ENCODE assay signal across 8 mouse cellular contexts in the genomic region with DNA sequence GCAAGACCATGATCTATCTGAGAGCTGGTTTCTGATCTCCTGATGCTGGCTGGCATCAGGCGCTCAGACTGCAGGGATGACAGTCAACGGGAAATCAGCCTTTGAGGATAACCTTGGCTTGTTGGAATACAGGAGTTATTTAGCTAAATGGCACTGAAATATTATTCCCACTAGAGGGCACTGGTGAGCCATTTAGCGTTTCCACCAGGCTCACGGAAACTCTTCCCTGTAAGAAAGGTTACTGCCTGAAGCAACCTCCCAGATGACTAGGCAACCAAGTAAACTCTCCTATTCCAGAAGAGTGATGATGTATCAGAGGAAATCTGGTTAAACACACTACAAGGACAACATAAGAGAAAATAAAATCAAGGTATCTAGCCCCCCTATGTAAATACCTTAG. TPM values are rescaled to one million over a fixed set of nuclear protein-coding genes. Genes with fewer than 3 reads are reported as not detected.
DNase-seq lines count a peak whose midpoint lies in the region; ATAC-seq and TF ChIP-seq lines count a peak whose summit lies in the region.

No protein-coding gene starts in this region.

- H3K36me3 ChIP-seq in embryonic facial prominence, embryonic 11.5 days (replicated peaks; ENCODE audit: control insufficient read depth, insufficient read depth, low read depth, low read length), result no peaks in the 10 kb centered on the region
- no peaks in the 10 kb centered on the region for H3K36me3 ChIP-seq in hindbrain, postnatal 0 days (ENCODE audit: insufficient read depth, low read length)
- H3K36me3 ChIP-seq in midbrain, embryonic 14.5 days (ENCODE audit: control insufficient read depth, insufficient read depth, low read length), result no peaks in the 10 kb centered on the region
- no peaks in the 10 kb centered on the region for H3K36me3 ChIP-seq in testis, adult 2 months (ENCODE audit: control insufficient read depth, insufficient read depth, low read length)

- 5% methylated on average over 4 of the region's 4 CpGs for WGBS in embryonic facial prominence, embryonic 11.5 days
- WGBS in hindbrain, postnatal 0 days, result 1% methylated on average over 4 of the region's 4 CpGs
- WGBS in midbrain, embryonic 14.5 days, result 4% methylated on average over 4 of the region's 4 CpGs

- H3K9ac ChIP-seq in embryonic facial prominence, embryonic 11.5 days (replicated peaks; ENCODE audit: low read length), result no peak overlapping the region
- H3K9ac ChIP-seq in hindbrain, postnatal 0 days (replicated peaks; ENCODE audit: low read length), result no peak overlapping the region
- no peak overlapping the region for H3K9ac ChIP-seq in midbrain, embryonic 14.5 days (replicated peaks; ENCODE audit: low read length)

- H3K27me3 ChIP-seq in embryonic facial prominence, embryonic 11.5 days (ENCODE audit: control insufficient read depth, insufficient read depth, low read length), result no peaks in the 10 kb centered on the region
- H3K27me3 ChIP-seq in hindbrain, postnatal 0 days (ENCODE audit: insufficient read depth, low read length), result no peaks in the 10 kb centered on the region
- H3K27me3 ChIP-seq in midbrain, embryonic 14.5 days (ENCODE audit: control insufficient read depth, insufficient read depth, low read length), result no peaks in the 10 kb centered on the region
- no peaks in the 10 kb centered on the region for H3K27me3 ChIP-seq in testis, adult 2 months (ENCODE audit: control insufficient read depth, insufficient read depth, low read length)

- H3K4me1 ChIP-seq in embryonic facial prominence, embryonic 11.5 days (ENCODE audit: control insufficient read depth, insufficient read depth, low read length), result peaks cover 3% of the 10 kb centered on the region
- peaks cover 9% of the 10 kb centered on the region; the same call in 1 of the 2 replicates for H3K4me1 ChIP-seq in hindbrain, postnatal 0 days (ENCODE audit: insufficient read depth, low read length)
- peaks cover 4% of the 10 kb centered on the region; the same call in 1 of the 2 replicates for H3K4me1 ChIP-seq in midbrain, embryonic 14.5 days (ENCODE audit: control insufficient read depth, insufficient read depth, low read length)
- no peaks in the 10 kb centered on the region for H3K4me1 ChIP-seq in testis, adult 2 months (ENCODE audit: control insufficient read depth, insufficient read depth, low read length)

- H3K4me3 ChIP-seq in embryonic facial prominence, embryonic 11.5 days (ENCODE audit: low read depth, low read length), result no peak overlapping the region
- H3K4me3 ChIP-seq in hindbrain, postnatal 0 days (ENCODE audit: low read length), result no peak overlapping the region
- H3K4me3 ChIP-seq in left cerebral cortex, adult 2 months, result no peak overlapping the region
- H3K4me3 ChIP-seq in midbrain, embryonic 14.5 days (replicated peaks; ENCODE audit: low read depth, low read length), result no peak overlapping the region
- no peak overlapping the region for H3K4me3 ChIP-seq in testis, adult 2 months (ENCODE audit: control insufficient read depth, low read depth, low read length)

- H3K27ac ChIP-seq in embryonic facial prominence, embryonic 11.5 days (replicated peaks; ENCODE audit: low read depth, low read length), result no peak overlapping the region
- no peak overlapping the region for H3K27ac ChIP-seq in hindbrain, postnatal 0 days
- no peak overlapping the region for H3K27ac ChIP-seq in left cerebral cortex, adult 2 months
- no peak overlapping the region for H3K27ac ChIP-seq in midbrain, embryonic 14.5 days (replicated peaks; ENCODE audit: low read depth, low read length)
- H3K27ac ChIP-seq in testis, adult 2 months (ENCODE audit: control insufficient read depth, insufficient read depth, low read depth, low read length), result no peak overlapping the region

- intact Hi-C loops in left cerebral cortex, adult 2 months (cut with DNase I), result loop anchor here (1.0 to 10.0 kb wide), 5 partner anchors 37 to 400 kb away; no protein-coding TSS in a partner anchor

- DNase-seq in right cerebral cortex, adult 18-20 months, result peak; percentile 77
- no peak for DNase-seq in right cerebral cortex, postnatal 14 days
- DNase-seq in adrenal gland, postnatal 14 days, result peak; percentile 85
- peak; percentile 94 for DNase-seq in embryonic facial prominence, embryonic 11.5 days (ENCODE audit: low spot score)
- DNase-seq in hindbrain, postnatal 0 days (ENCODE audit: low spot score), result peak; percentile 95
- DNase-seq in left cerebral cortex, adult 2 months (ENCODE audit: extremely low spot score in 1 of 2, low spot score in 2 of 2), result peak; percentile 67 to 73
- peak; percentile 96 for DNase-seq in midbrain, embryonic 14.5 days

- H3K9me3 ChIP-seq in embryonic facial prominence, embryonic 11.5 days (replicated peaks; ENCODE audit: control insufficient read depth, low read length), result no peaks in the 10 kb centered on the region
- no peaks in the 10 kb centered on the region for H3K9me3 ChIP-seq in hindbrain, postnatal 0 days (ENCODE audit: low read length)
- no peaks in the 10 kb centered on the region for H3K9me3 ChIP-seq in midbrain, embryonic 14.5 days (ENCODE audit: control insufficient read depth, low read length)

- no peak; the same call in 1 of the 2 replicates for ATAC-seq in embryonic facial prominence, embryonic 11.5 days (replicated peaks; ENCODE audit: insufficient number of reproducible peaks, low FRiP score, low TSS enrichment, low read depth)
- ATAC-seq in hindbrain, postnatal 0 days, result peak; percentile 27; the same call in 1 of the 2 replicates
- no peak for ATAC-seq in midbrain, embryonic 14.5 days (ENCODE audit: low FRiP score, low TSS enrichment)

- TF ChIP-seq CTCF in hindbrain, postnatal 0 days (IDR thresholded peaks at IDR 0.05; ENCODE audit: low read depth), result peak; percentile 90
- peak; percentile 93 for TF ChIP-seq CTCF in left cerebral cortex, adult 2 months (IDR thresholded peaks at IDR 0.05)
- TF ChIP-seq CTCF in testis, adult 2 months (IDR thresholded peaks at IDR 0.05; ENCODE audit: control insufficient read depth, insufficient read depth, insufficient replicate concordance, low read depth, low read length), result 0 out of 2 replicates have a peak, but pooled peaks have one; percentile 22

- no peak overlapping the region for H3K4me2 ChIP-seq in embryonic facial prominence, embryonic 11.5 days (ENCODE audit: low read depth, low read length)
- H3K4me2 ChIP-seq in hindbrain, postnatal 0 days (ENCODE audit: low read depth, low read length), result no peak overlapping the region
- no peak overlapping the region for H3K4me2 ChIP-seq in midbrain, embryonic 14.5 days (ENCODE audit: low read length)

- TF ChIP-seq POLR2A in testis, adult 2 months (IDR thresholded peaks at IDR 0.05; ENCODE audit: control insufficient read depth, low read depth, low read length), result no peak

RNA-seq across cellular contexts. Expression of gene Ptp4a2, which starts 25.8 kb away (rescaled TPM):
- 313 and 326 TPM in 2 replicates for total RNA-seq in adrenal gland, postnatal 14 days (2021)
- polyA plus RNA-seq in embryonic facial prominence, embryonic 11.5 days (2014; fragmentation: Nextera tagmentation; extraction: Ambion mirVana), result 325 and 376 TPM in 2 replicates
- 83.5 and 91.7 TPM in 2 replicates for total RNA-seq in hindbrain, postnatal 0 days (2014; rRNA removed)
- polyA plus RNA-seq in hindbrain, postnatal 0 days (2015; fragmentation: Nextera tagmentation; extraction: Ambion mirVana), result 243 and 254 TPM in 2 replicates
- total RNA-seq in left cerebral cortex, adult 2 months (2021), result 100 to 1,000 TPM; 126 to 131 TPM
- 184 and 256 TPM in 2 replicates for polyA plus RNA-seq in midbrain, embryonic 14.5 days (2014; fragmentation: Nextera tagmentation; extraction: Ambion mirVana)
- 39.9 and 48.8 TPM in 2 replicates for polyA plus RNA-seq in testis, adult 2 months (2012; rRNA removed)

RNA-seq across cellular contexts. Expression of gene Khdrbs1, which starts 43.1 kb away (rescaled TPM):
- 69.2 and 78.4 TPM in 2 replicates for total RNA-seq in adrenal gland, postnatal 14 days (2021)
- polyA plus RNA-seq in embryonic facial prominence, embryonic 11.5 days (2014; fragmentation: Nextera tagmentation; extraction: Ambion mirVana), result 175 and 193 TPM in 2 replicates
- 75.1 and 86.2 TPM in 2 replicates for total RNA-seq in hindbrain, postnatal 0 days (2014; rRNA removed)
- 85.7 and 86.5 TPM in 2 replicates for polyA plus RNA-seq in hindbrain, postnatal 0 days (2015; fragmentation: Nextera tagmentation; extraction: Ambion mirVana)
- total RNA-seq in left cerebral cortex, adult 2 months (2021), result 10 to 100 TPM; 89.7 to 92.6 TPM
- 119 and 154 TPM in 2 replicates for polyA plus RNA-seq in midbrain, embryonic 14.5 days (2014; fragmentation: Nextera tagmentation; extraction: Ambion mirVana)
- polyA plus RNA-seq in testis, adult 2 months (2012; rRNA removed), result 17.1 and 19.2 TPM in 2 replicates

Comparison
In these comparisons a context has a peak if more than half of its experiments do, and no peak if none do; other contexts are left out.
1. CTCF ChIP-seq: peak in every context shown above with its lines; median percentile 93 in left cerebral cortex, adult 2 months; 90 in hindbrain, postnatal 0 days; 22 in testis, adult 2 months.